Mouse (Mus musculus) heart, embryonic 14.5 days (tissue): ENCODE results near the gene Prn. TPM values are rescaled to one million over a fixed set of nuclear protein-coding genes. Genes with fewer than 3 reads are reported as not detected.

Experiments
- ATAC-seq: fragments of 200-750 bp; cut with Nextera tagmentation; 2 replicates; pipeline ENCODE4 v1.8.0; 2017; ENCODE audit warnings: low read depth, moderate TSS enrichment; ENCODE audit not compliant: insufficient number of reproducible peaks, insufficient read depth, low FRiP score
- H3K27ac ChIP-seq, 2 experiments: fragments of 200-500 bp in 1 of 2; fragments of 300-500 bp in 1 of 2; sonication (generic) in 1 of 2; replicated peaks in 1 of 2; 2 replicates each; pipeline ENCODE4 v1.5.1; 2012 to 2014; ENCODE audit warnings: low read depth in 2 of 2, low read length in 2 of 2, control low read depth in 1 of 2, mild to moderate bottlenecking in 1 of 2, mixed read lengths in 1 of 2; ENCODE audit not compliant: control insufficient read depth in 1 of 2, insufficient read depth in 1 of 2
- H3K27me3 ChIP-seq: fragments of 300-500 bp; sonication (generic); 2 replicates; pipeline ENCODE4 v1.6.1; 2014; ENCODE audit warnings: mild to moderate bottlenecking, low read length, control low read depth; ENCODE audit not compliant: control insufficient read depth, insufficient read depth
- H3K36me3 ChIP-seq: fragments of 300-500 bp; sonication (generic); 2 replicates; pipeline ENCODE4 v1.6.1; 2014; ENCODE audit warnings: mild to moderate bottlenecking, control low read depth, low read length, mixed read lengths; ENCODE audit not compliant: control insufficient read depth, insufficient read depth
- H3K4me1 ChIP-seq, 2 experiments: fragments of 200-500 bp in 1 of 2; fragments of 300-500 bp in 1 of 2; sonication (generic) in 1 of 2; 2 replicates each; pipeline ENCODE4 v1.6.1; 2012 to 2014; ENCODE audit warnings: low read length in 2 of 2, control low read depth in 1 of 2, mixed read lengths in 1 of 2; ENCODE audit not compliant: control insufficient read depth in 2 of 2, insufficient read depth in 2 of 2
- H3K4me2 ChIP-seq: fragments of 300-500 bp; sonication (generic); 2 replicates; pipeline ENCODE4 v1.6.1; 2014; ENCODE audit warnings: mild to moderate bottlenecking, low read length
- H3K4me3 ChIP-seq, 2 experiments: fragments of 200-500 bp in 1 of 2; fragments of 300-500 bp in 1 of 2; sonication (generic) in 1 of 2; 2 replicates each; pipeline ENCODE4 v1.5.1; 2012 to 2014; ENCODE audit warnings: low read length in 2 of 2, mild to moderate bottlenecking in 2 of 2, control low read depth in 1 of 2, low read depth in 1 of 2, moderate library complexity in 1 of 2; ENCODE audit not compliant: control insufficient read depth in 1 of 2, insufficient read depth in 1 of 2
- H3K9ac ChIP-seq: fragments of 300-500 bp; sonication (generic); 2 replicates; pipeline ENCODE4 v1.6.1; 2014; ENCODE audit warnings: mild to moderate bottlenecking, low read length
- H3K9me3 ChIP-seq: fragments of 300-500 bp; sonication (generic); 2 replicates; pipeline ENCODE4 v1.6.1; 2016; ENCODE audit warnings: low read length, control low read depth; ENCODE audit not compliant: control insufficient read depth
- WGBS: fragments of 180-500 bp; shearing (Covaris S2); extraction: QIAGEN DNeasy Blood & Tissue Kit; methylation state at CpG from one replicate; pipeline ENCODE4 v1.1.7; 2014; 5-methylcytosine and 5-hydroxymethylcytosine counted together
- polyA plus RNA-seq: library from polyadenylated mRNA; unstranded; fragments of >200 nt; fragmentation: Nextera tagmentation; extraction: Ambion mirVana; gene quantifications from 2 replicates; pipeline ENCODE4 v1.2.1, GENCODE M21; 2014

Gene Prn
- polyA plus RNA-seq, 1 experiment from 2014 or later, result not detected

DNA sequence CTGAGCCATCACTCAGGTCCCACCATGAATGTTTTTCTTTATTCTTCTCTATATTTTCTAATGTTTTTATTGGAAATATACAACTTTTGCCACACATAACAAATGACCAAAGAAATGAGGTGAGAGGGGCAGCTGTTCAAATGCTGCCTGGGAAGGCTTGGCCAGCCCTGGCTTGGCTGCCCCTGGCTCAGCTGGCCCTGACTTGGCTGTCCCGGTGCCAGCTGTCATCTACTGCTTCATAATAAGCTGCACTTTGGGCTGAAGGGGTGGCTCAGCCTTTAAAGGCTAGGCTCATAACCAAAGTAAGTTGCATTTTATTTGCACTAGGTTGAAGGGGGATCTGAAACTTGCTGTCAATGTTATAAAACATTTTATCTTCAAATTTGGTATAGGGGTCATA, 2.9 kb upstream of the Prn start:
- Histone ChIP-seq H3K4me3 (no peak overlapping the region), H3K9ac (no peak overlapping the region), H3K27ac (no peak overlapping the region), H3K9me3 (no peaks in the 10 kb centered on the region), H3K36me3 (no peaks in the 10 kb centered on the region), H3K4me2 (no peak overlapping the region), H3K27me3 (no peaks in the 10 kb centered on the region), H3K4me1 (peaks cover 30 to 48% of the 10 kb centered on the region in 2 experiments)
- no peak for ATAC-seq
- WGBS, result 45% methylated on average over 1 of the region's 1 CpGs

GRCm38 (mm10) chr2:131907311-131907710, 2.4 kb upstream of the Prn start:
- no peak overlapping the region for H3K27ac ChIP-seq
- H3K4me1 ChIP-seq, result peaks cover 30 to 46% of the 10 kb centered on the region in 2 experiments
- H3K9me3 ChIP-seq, result no peaks in the 10 kb centered on the region
- H3K4me3 ChIP-seq, result no peak overlapping the region
- no peak for ATAC-seq
- 78% methylated on average over 5 of the region's 5 CpGs for WGBS
- no peak overlapping the region for H3K4me2 ChIP-seq
- no peaks in the 10 kb centered on the region for H3K27me3 ChIP-seq
- H3K36me3 ChIP-seq, result no peaks in the 10 kb centered on the region
- no peak overlapping the region for H3K9ac ChIP-seq

DNA sequence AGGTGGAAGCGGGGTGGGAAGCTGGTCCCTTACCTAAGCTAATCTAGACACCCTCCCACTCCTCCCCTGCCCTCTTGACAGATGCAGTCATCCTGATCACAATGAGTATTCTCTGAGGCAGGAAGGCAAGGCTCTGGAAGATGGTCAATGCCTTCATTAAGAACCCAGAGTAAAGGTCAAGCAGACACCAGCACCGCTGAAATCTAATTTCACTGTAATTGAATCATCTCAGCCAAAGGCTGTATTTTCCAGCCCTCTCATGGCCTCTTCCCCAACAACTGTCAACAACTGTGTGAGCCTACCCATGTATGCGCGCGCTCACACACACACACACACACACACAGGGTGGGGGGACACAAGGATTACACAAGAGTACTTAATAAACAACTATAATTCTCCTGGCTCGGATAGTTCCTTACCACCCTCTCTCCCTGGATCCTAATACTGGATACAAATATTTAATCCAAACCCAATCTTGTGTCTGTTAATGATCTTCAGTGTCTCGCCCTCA, 1.4 kb upstream of the Prn start:
- ATAC-seq, result no peak
- H3K9me3 ChIP-seq, result no peaks in the 10 kb centered on the region
- no peak overlapping the region for H3K9ac ChIP-seq
- no peak overlapping the region for H3K4me2 ChIP-seq
- 85% methylated on average over 7 of the region's 7 CpGs for WGBS
- peaks cover 21 to 38% of the 10 kb centered on the region in 2 experiments for H3K4me1 ChIP-seq
- H3K27ac ChIP-seq, result no peak overlapping the region
- no peaks in the 10 kb centered on the region for H3K27me3 ChIP-seq
- H3K36me3 ChIP-seq, result 0 out of 2 replicates have a peak, but pooled peaks cover under 1% of the 10 kb centered on the region
- no peak overlapping the region for H3K4me3 ChIP-seq

GRCm38 (mm10) chr2:131908906-131909305, 851 bp upstream of the Prn start:
- WGBS, result 90% methylated on average over 1 of the region's 1 CpGs
- H3K4me2 ChIP-seq, result peak overlapping the region; percentile 73

GRCm38 (mm10) chr2:131910847-131911246, 1.1 kb downstream of the Prn start:
- WGBS, result 56% methylated on average over 2 of the region's 2 CpGs
- Histone ChIP-seq H3K4me2 (peak overlapping the region; percentile 73), H3K4me3 (peak overlapping the region; percentile 7 to 66; a peak in 2 of 4 replicates), H3K4me1 (peaks cover 8 to 26% of the 10 kb centered on the region in 2 experiments), H3K27me3 (no peaks in the 10 kb centered on the region), H3K9me3 (no peaks in the 10 kb centered on the region), H3K27ac (no peak overlapping the region), H3K36me3 (0 out of 2 replicates have a peak, but pooled peaks cover 5% of the 10 kb centered on the region), H3K9ac (peak overlapping the region; percentile 88)
- ATAC-seq, result no peak

More at GRCm38 (mm10) chr2:131908906-131909305, 851 bp upstream of the Prn start:
- peaks cover 21 to 38% of the 10 kb centered on the region in 2 experiments for H3K4me1 ChIP-seq
- H3K36me3 ChIP-seq, result 0 out of 2 replicates have a peak, but pooled peaks cover 5% of the 10 kb centered on the region
- no peak for ATAC-seq
- H3K9ac ChIP-seq, result no peak overlapping the region
- H3K27me3 ChIP-seq, result no peaks in the 10 kb centered on the region
- no peaks in the 10 kb centered on the region for H3K9me3 ChIP-seq
- 0 out of 4 replicates have a peak overlapping the region, but pooled peaks of 1 of the 2 experiments have one; percentile 51 for H3K27ac ChIP-seq
- no peak overlapping the region for H3K4me3 ChIP-seq

GRCm38 (mm10) chr2:131911341-131911740, 1.6 kb downstream of the Prn start:
- 56% methylated on average over 4 of the region's 4 CpGs for WGBS
- Histone ChIP-seq H3K4me3 (peak overlapping the region in 1 of 2 experiments; percentile 66; a peak in 3 of 4 replicates), H3K9me3 (no peaks in the 10 kb centered on the region), H3K27ac (no peak overlapping the region), H3K4me2 (peak overlapping the region; percentile 73), H3K9ac (peak overlapping the region; percentile 56), H3K4me1 (peaks cover 8 to 26% of the 10 kb centered on the region in 2 experiments), H3K36me3 (0 out of 2 replicates have a peak, but pooled peaks cover 10% of the 10 kb centered on the region), H3K27me3 (no peaks in the 10 kb centered on the region)
- no peak for ATAC-seq

DNA sequence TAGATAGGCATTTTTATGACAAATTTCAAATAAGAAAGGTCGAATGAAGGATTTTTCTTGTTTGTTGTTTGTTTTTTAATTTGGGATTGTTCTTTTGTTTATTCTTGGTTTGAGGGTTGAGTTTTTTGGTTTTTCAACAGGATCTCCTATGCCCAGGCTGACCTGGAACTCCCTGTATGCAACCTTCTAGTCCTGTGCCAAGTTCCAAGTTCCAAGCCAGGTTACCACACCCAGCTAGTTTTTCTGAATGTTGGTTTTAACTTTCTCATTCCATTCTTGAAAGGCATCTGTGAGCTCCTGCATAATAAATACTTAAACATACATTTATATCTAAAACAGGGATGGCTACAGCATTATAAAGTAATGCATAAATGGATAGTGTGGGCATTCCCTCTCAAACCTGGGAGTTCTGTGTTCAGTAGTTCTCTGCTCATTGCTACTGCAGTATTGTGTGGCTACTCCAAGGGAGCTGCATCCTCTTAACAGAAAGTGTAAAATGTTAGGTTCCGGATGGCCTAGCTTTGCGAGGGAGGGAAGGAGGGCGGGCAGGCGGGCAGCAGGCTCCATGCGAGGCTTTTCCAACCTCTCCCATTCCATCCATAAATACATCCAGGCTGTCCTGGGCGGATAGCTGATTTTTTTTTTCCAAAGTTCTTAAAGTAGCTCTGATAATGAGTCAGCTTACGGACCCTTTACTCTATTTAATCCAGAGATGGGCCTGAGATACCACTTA, 2.9 kb downstream of the Prn start:
- Histone ChIP-seq H3K4me2 (no peak overlapping the region), H3K4me3 (no peak overlapping the region), H3K27me3 (no peaks in the 10 kb centered on the region), H3K9ac (no peak overlapping the region), H3K36me3 (peaks cover 19% of the 10 kb centered on the region), H3K27ac (no peak overlapping the region), H3K4me1 (peaks cover 8 to 26% of the 10 kb centered on the region in 2 experiments), H3K9me3 (no peaks in the 10 kb centered on the region)
- 78% methylated on average over 8 of the region's 8 CpGs for WGBS
- ATAC-seq, result no peak
